Mouse (Mus musculus) liver, embryonic 14.5 days (tissue): ENCODE results near the gene Creld1. TPM values are rescaled to one million over a fixed set of nuclear protein-coding genes. Genes with fewer than 3 reads are reported as not detected.
A peak's percentile ranks its signal among the peaks of the same experiment; 100 is the strongest.

Experiments used
- ATAC-seq: fragments of 200-750 bp; cut with Nextera tagmentation; 2 replicates; pipeline ENCODE4 v1.8.0; 2017; ENCODE audit warnings: moderate number of reproducible peaks, mild to moderate bottlenecking, moderate library complexity; ENCODE audit not compliant: insufficient read depth
- DNase-seq, 3 experiments: peaks; one replicate each; pipeline ENCODE4 v3.0.0-alpha.2; 2012 to 2013; ENCODE audit warnings: low read depth in 3 of 3, low spot score in 3 of 3
- H3K27ac ChIP-seq: fragments of 300-500 bp; sonication (generic); 2 replicates; pipeline ENCODE4 v1.5.1; 2014; ENCODE audit warnings: moderate library complexity, mild to moderate bottlenecking, control low read depth, inconsistent platforms
- H3K27me3 ChIP-seq: fragments of 300-500 bp; sonication (generic); 2 replicates; pipeline ENCODE4 v1.6.1; 2014; ENCODE audit warnings: mild to moderate bottlenecking, low read length, moderate library complexity; ENCODE audit not compliant: control insufficient read depth, insufficient read depth
- H3K36me3 ChIP-seq: fragments of 300-500 bp; sonication (generic); replicated peaks from 2 replicates; pipeline ENCODE4 v1.6.1; 2014; ENCODE audit warnings: low read depth; ENCODE audit not compliant: control insufficient read depth, insufficient read depth
- H3K4me1 ChIP-seq, 2 experiments: fragments of 200-500 bp in 1 of 2; fragments of 300-500 bp in 1 of 2; sonication (generic) in 1 of 2; replicated peaks; 2 replicates each; pipeline ENCODE4 v1.6.1; 2012 to 2014; ENCODE audit warnings: antibody characterized with exemption in 1 of 2, inconsistent platforms in 1 of 2, low read length in 1 of 2; ENCODE audit not compliant: control insufficient read depth in 2 of 2, insufficient read depth in 2 of 2
- H3K4me2 ChIP-seq: fragments of 300-500 bp; sonication (generic); 2 replicates; pipeline ENCODE4 v1.6.1; 2014; ENCODE audit warnings: low read depth, mild to moderate bottlenecking, control low read depth, moderate library complexity
- H3K4me3 ChIP-seq, 2 experiments: fragments of 200-500 bp in 1 of 2; fragments of 300-500 bp in 1 of 2; sonication (generic) in 1 of 2; 2 replicates each; pipeline ENCODE4 v1.5.1; 2012 to 2014; ENCODE audit warnings: low read depth in 2 of 2, low read length in 2 of 2, mild to moderate bottlenecking in 2 of 2, control low read depth in 1 of 2, inconsistent platforms in 1 of 2, moderate library complexity in 1 of 2; ENCODE audit not compliant: insufficient read depth in 1 of 2
- H3K9ac ChIP-seq: fragments of 300-500 bp; sonication (generic); replicated peaks from 2 replicates; pipeline ENCODE4 v1.6.1; 2014; ENCODE audit warnings: mild to moderate bottlenecking, control low read depth, moderate library complexity
- H3K9me3 ChIP-seq: fragments of 300-500 bp; sonication (generic); 2 replicates; pipeline ENCODE4 v1.6.1; 2016; ENCODE audit warnings: low read length, mixed read lengths; ENCODE audit not compliant: control insufficient read depth
- CTCF ChIP-seq: IDR thresholded peaks from 2 replicates; pipeline ENCODE4 v1.5.1; 2016; ENCODE audit warnings: antibody characterized with exemption, low read depth, control low read depth
- EP300 ChIP-seq: IDR thresholded peaks from 2 replicates; pipeline ENCODE4 v1.6.1; 2016; ENCODE audit warnings: antibody characterized with exemption, low read depth
- WGBS: fragments of 180-500 bp; shearing (Covaris S2); extraction: QIAGEN DNeasy Blood & Tissue Kit; methylation state at CpG from one replicate; pipeline ENCODE4 v1.1.7; 2014; ENCODE audit not compliant: insufficient replicate concordance; 5-methylcytosine and 5-hydroxymethylcytosine counted together
- polyA plus RNA-seq, 2 experiments: library from polyadenylated mRNA; depleted of rRNA in 1 of 2; stranded (reverse) in 1 of 2; unstranded in 1 of 2; fragments of >200 nt; fragmentation: Nextera tagmentation in 1 of 2; extraction: Ambion mirVana in 1 of 2; gene quantifications; 2 replicates each; pipeline versions ENCODE4 v1.2.1 to v1.2.3; 2012 to 2014

Gene Creld1
- polyA plus RNA-seq (2012; rRNA removed): 2.7 and 3.1 TPM in 2 replicates
- polyA plus RNA-seq (2014; fragmentation: Nextera tagmentation; extraction: Ambion mirVana): 3.9 and 5.1 TPM in 2 replicates

DNA sequence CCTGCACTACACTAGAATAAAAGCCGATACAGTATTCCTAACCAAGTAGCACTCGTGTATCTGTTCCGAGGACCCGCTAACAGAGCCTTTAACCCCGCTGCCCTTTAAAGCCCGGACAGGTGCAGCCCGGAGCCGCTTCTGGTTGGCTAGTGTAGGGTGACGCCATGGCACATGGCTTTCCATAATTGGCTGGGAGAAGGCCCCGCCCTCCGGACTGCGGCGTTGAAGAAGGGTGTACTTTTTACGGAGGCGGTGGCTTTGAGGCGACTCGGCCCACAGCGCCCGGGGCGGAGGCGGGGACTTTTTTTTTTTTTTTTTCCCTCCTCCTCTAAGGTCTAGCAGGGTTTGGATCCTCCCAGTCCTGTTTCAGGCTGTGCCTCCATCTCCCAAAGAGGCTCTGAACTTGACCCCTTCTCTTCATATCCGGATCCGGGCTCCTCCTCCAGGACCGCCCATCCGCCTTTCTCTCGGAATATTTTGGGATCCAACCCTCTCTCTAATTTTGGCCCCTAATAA lies at the start of gene Creld1:
Creld1 (plus strand) TSS at position 198 of the 516 bp plus-strand sequence.
- no peaks in the 10 kb centered on the region for H3K36me3 ChIP-seq
- H3K9ac ChIP-seq: peak within 1 kb of the TSS; percentile 72
- H3K27me3 ChIP-seq: peaks cover 8% of the 10 kb centered on the region
- peaks cover 6 to 17% of the 10 kb centered on the region in 2 experiments; a peak in 3 of 4 replicates for H3K4me1 ChIP-seq
- under 1% methylated on average over 26 of the region's 26 CpGs for WGBS
- ATAC-seq (peak; percentile 97), DNase-seq (peak; percentile 94)
- H3K9me3 ChIP-seq: no peaks in the 10 kb centered on the region
- H3K27ac ChIP-seq: peak within 1 kb of the TSS; percentile 45
- peak within 1 kb of the TSS; percentile 73 for H3K4me2 ChIP-seq
- H3K4me3 ChIP-seq: peak within 1 kb of the TSS; percentile 59 to 66
- no peak for TF ChIP-seq EP300

DNA sequence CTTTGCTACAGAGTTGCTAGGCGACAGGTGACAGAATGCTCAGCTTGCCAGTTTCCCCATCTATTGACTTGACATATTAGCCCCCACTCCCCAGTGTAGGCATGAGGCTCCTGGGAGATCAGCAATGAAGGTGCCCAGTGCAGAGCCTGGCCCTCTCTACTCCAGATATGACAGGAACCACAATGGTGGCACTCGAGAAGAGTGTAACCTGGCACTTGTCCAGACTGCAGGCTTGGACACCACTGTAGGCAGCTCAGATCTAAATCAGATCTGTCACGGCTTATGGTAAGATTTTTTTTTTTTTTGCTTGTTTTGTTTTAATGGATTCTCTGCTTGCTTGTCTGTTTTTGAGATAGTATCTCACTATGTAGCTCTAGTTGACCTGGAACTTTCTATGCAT lies 49.4 kb upstream of the Creld1 start:
- H3K27me3 ChIP-seq: no peaks in the 10 kb centered on the region
- no peak overlapping the region for H3K9ac ChIP-seq
- DNase-seq: no peak
- no peak for ATAC-seq
- no peaks in the 10 kb centered on the region for H3K4me1 ChIP-seq
- 64% methylated on average over 3 of the region's 3 CpGs for WGBS
- H3K9me3 ChIP-seq: no peaks in the 10 kb centered on the region
- no peaks in the 10 kb centered on the region for H3K36me3 ChIP-seq
- no peak for TF ChIP-seq CTCF
- no peak for TF ChIP-seq EP300
- H3K4me2 ChIP-seq: no peak overlapping the region
- H3K27ac ChIP-seq: no peak overlapping the region
- H3K4me3 ChIP-seq: no peak overlapping the region

DNA sequence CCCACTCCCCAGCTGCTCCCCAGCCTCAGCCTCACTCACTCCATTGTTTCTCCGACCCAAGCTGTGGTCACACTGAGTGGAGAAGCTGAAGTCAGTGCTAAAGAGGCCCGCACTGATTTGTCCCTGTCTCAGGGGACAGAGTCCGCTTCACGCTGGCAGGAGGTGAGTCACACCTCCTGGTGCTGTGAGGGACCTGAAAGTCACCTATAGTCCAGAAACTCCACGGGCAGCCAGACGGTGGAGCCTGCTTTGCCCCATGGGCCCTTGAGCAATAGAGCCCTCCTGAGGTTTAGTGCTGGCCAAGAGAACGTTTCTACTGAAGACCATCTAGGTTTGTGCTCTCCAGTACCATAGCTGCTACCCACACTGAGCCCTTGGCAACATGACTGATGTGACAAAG lies 48.4 kb upstream of the Creld1 start:
- Histone ChIP-seq H3K4me3 (no peak overlapping the region), H3K36me3 (no peaks in the 10 kb centered on the region), H3K4me1 (no peaks in the 10 kb centered on the region), H3K4me2 (no peak overlapping the region), H3K9me3 (no peaks in the 10 kb centered on the region), H3K27ac (no peak overlapping the region), H3K9ac (no peak overlapping the region), H3K27me3 (no peaks in the 10 kb centered on the region)
- ATAC-seq (no peak), DNase-seq (no peak)
- TF ChIP-seq CTCF: no peak
- TF ChIP-seq EP300: no peak
- WGBS: 52% methylated on average over 7 of the region's 7 CpGs

DNA sequence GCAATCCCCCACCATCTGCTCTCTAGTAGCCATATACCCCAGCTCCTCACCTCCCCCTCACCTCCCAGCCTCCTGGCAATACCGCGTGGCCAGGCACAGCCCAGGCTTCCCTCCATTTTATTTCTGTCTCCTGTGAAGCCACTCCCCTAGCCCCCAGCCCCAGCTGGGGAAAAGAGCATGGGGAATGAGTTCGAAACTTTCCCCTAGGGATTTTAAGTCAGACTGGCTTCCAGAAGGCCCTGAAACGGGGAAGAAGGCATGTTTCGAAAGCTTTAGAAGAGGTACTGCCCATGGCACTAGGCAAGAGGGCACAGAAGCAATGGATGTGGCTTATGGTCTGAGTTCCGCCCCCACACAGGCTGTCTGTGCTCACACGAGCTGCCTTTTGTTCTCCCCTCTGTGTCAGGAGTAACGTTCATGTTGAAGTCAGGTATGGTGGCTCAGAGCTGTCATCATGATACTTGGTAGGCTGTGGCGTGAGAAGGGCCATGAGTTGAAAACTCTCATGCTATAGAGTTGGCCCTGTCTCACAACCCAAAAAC lies 47.4 kb upstream of the Creld1 start, which contains the start of gene Cidec:
Cidec (minus strand) TSS at position 97 of the 542 bp plus-strand sequence.
- 57% methylated on average over 9 of the region's 9 CpGs for WGBS
- ATAC-seq: no peak
- no peak within 1 kb of the TSS for H3K4me2 ChIP-seq

DNA sequence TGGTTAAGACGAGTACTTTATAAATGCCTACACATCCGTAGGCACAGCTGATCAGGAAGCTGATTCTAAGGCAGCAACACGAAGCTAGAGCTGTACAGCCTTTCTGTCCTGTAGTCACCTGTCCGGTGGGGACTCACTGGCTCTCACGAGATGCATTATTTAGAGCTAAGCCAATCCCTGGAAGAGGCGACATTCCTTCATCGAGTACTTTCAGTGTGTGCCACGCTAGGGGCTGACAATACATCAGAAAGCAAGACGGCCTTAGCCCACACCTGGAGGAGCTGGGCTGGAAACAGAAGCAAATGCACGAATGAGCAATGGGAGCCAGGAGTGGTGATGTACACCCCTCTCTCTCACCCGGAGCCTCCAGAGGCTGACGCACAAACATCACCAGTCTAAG lies 46.0 kb upstream of the Creld1 start:
- 59% methylated on average over 12 of the region's 12 CpGs for WGBS
- no peaks in the 10 kb centered on the region for H3K9me3 ChIP-seq
- DNase-seq: no peak
- ATAC-seq: no peak
- H3K9ac ChIP-seq: no peak overlapping the region
- 0 out of 4 replicates have a peak, but pooled peaks cover 0 to 3% of the 10 kb centered on the region in 2 experiments for H3K4me1 ChIP-seq
- no peak overlapping the region for H3K27ac ChIP-seq
- no peak for TF ChIP-seq CTCF
- TF ChIP-seq EP300: no peak
- H3K36me3 ChIP-seq: no peaks in the 10 kb centered on the region
- no peak overlapping the region for H3K4me2 ChIP-seq
- no peak overlapping the region for H3K4me3 ChIP-seq
- H3K27me3 ChIP-seq: no peaks in the 10 kb centered on the region

More for the DNA sequence above, 47.4 kb upstream of the Creld1 start, which contains the start of gene Cidec:
- Histone ChIP-seq H3K9ac (no peak within 1 kb of the TSS), H3K4me1 (no peaks in the 10 kb centered on the region), H3K27me3 (no peaks in the 10 kb centered on the region), H3K4me3 (no peak within 1 kb of the TSS), H3K36me3 (no peaks in the 10 kb centered on the region), H3K9me3 (no peaks in the 10 kb centered on the region), H3K27ac (no peak within 1 kb of the TSS)
- TF ChIP-seq EP300: no peak
- no peak for TF ChIP-seq CTCF
- no peak for DNase-seq
